31 mouse cellular contexts compared by ENCODE assay signal in genomic region chr6:136343868-136344267, GRCm38 (mm10). TPM values are rescaled to one million over a fixed set of nuclear protein-coding genes. Genes with fewer than 3 reads are reported as not detected.
DNase-seq lines count a peak whose midpoint lies in the region; ATAC-seq and TF ChIP-seq lines count a peak whose summit lies in the region.
"Had no signal": no experiment of that assay in that cellular context is flagged by ENCODE, and none has a peak within 500 bp of the region (broad histone marks: within the 10 kb centered on the region; RNA-seq: fewer than 3 reads in every experiment).

No protein-coding gene starts in this region.

- no peak overlapping the region for H3K4me2 ChIP-seq in forebrain, postnatal 0 days (ENCODE audit: low read depth)
- no peak overlapping the region for H3K4me2 ChIP-seq in forebrain, embryonic 14.5 days (ENCODE audit: low read length)
- H3K4me2 ChIP-seq: embryonic facial prominence, embryonic 12.5 days; embryonic facial prominence, embryonic 15.5 days; forebrain, embryonic 15.5 days; heart, embryonic 13.5 days; hindbrain, embryonic 14.5 days had no signal

- 66% methylated on average over 7 of the region's 7 CpGs for WGBS in forebrain, postnatal 0 days
- WGBS in forebrain, embryonic 14.5 days: 92% methylated on average over 7 of the region's 7 CpGs
- WGBS in heart, embryonic 10.5 days: 88% methylated on average over 7 of the region's 7 CpGs

- peak overlapping the region; percentile 71 for H3K27ac ChIP-seq in forebrain, postnatal 0 days (ENCODE audit: low read depth, low read length)
- H3K27ac ChIP-seq in forebrain, embryonic 14.5 days (ENCODE audit: low read depth, low read length): no peak overlapping the region
- H3K27ac ChIP-seq in heart, embryonic 10.5 days: no peak overlapping the region
- peak overlapping the region; percentile 87 for H3K27ac ChIP-seq in left cerebral cortex, adult 2 months
- H3K27ac ChIP-seq: embryonic facial prominence, embryonic 12.5 days; embryonic facial prominence, embryonic 15.5 days; forebrain, embryonic 15.5 days; heart, embryonic 13.5 days; hindbrain, embryonic 14.5 days; hindbrain, postnatal 0 days had no signal

- no peak overlapping the region for H3K4me3 ChIP-seq in forebrain, postnatal 0 days (ENCODE audit: low read depth, low read length)
- no peak overlapping the region for H3K4me3 ChIP-seq in forebrain, embryonic 14.5 days (ENCODE audit: low read depth, low read length)
- no peak overlapping the region for H3K4me3 ChIP-seq in heart, embryonic 10.5 days
- no peak overlapping the region for H3K4me3 ChIP-seq in left cerebral cortex, adult 2 months
- H3K4me3 ChIP-seq: embryonic facial prominence, embryonic 12.5 days; embryonic facial prominence, embryonic 15.5 days; forebrain, embryonic 15.5 days; heart, embryonic 13.5 days had no signal

- H3K9me3 ChIP-seq in forebrain, postnatal 0 days (ENCODE audit: low read length): no peaks in the 10 kb centered on the region
- no peaks in the 10 kb centered on the region for H3K9me3 ChIP-seq in forebrain, embryonic 14.5 days (replicated peaks; ENCODE audit: control insufficient read depth, low read length)
- H3K9me3 ChIP-seq in heart, embryonic 10.5 days: no peaks in the 10 kb centered on the region
- H3K9me3 ChIP-seq: embryonic facial prominence, embryonic 12.5 days; embryonic facial prominence, embryonic 15.5 days; forebrain, embryonic 15.5 days; heart, embryonic 13.5 days had no signal

- ATAC-seq in forebrain, postnatal 0 days: peak; percentile 59
- ATAC-seq in forebrain, embryonic 14.5 days: no peak
- ATAC-seq: activated CD4-positive, CD25-positive, alpha-beta regulatory T cell, adult 4 months; forebrain, embryonic 15.5 days; hindbrain, postnatal 0 days; inflammation-experienced regulatory T-cells, adult 6 months had no signal

- DNase-seq in forebrain, postnatal 0 days: no peak
- DNase-seq in forebrain, embryonic 14.5 days (ENCODE audit: low spot score): no peak
- peak; percentile 13 for DNase-seq in heart, embryonic 10.5 days (ENCODE audit: low spot score)
- no peak for DNase-seq in heart, adult 8-10 months (ENCODE audit: low spot score)
- DNase-seq in left cerebral cortex, adult 2 months (ENCODE audit: extremely low spot score in 1 of 2, low spot score in 2 of 2): no peak
- DNase-seq in left cerebral cortex, postnatal 4 days: no peak
- DNase-seq in brain, adult 2 months (ENCODE audit: low read depth, low spot score): peak; percentile 74
- no peak for DNase-seq in cerebellum, adult 18-20 months
- DNase-seq: adrenal gland, adult 8-10 months; adrenal gland, postnatal 25 days; cerebellum, adult 2 months; cerebellum, adult 9-11 months; cerebellum, postnatal 25 days; gastrocnemius, postnatal 25 days; heart, postnatal 14 days; heart, postnatal 4 days had no signal

- no peaks in the 10 kb centered on the region for H3K27me3 ChIP-seq in forebrain, postnatal 0 days (ENCODE audit: insufficient read depth, low read length)
- no peaks in the 10 kb centered on the region for H3K27me3 ChIP-seq in forebrain, embryonic 14.5 days (replicated peaks; ENCODE audit: control insufficient read depth, insufficient read depth, low read length)
- no peaks in the 10 kb centered on the region for H3K27me3 ChIP-seq in heart, embryonic 10.5 days (ENCODE audit: insufficient read depth, poor library complexity, severe bottlenecking)
- H3K27me3 ChIP-seq: embryonic facial prominence, embryonic 12.5 days; embryonic facial prominence, embryonic 15.5 days; forebrain, embryonic 15.5 days; heart, embryonic 13.5 days had no signal

- intact Hi-C loops in left cerebral cortex, adult 2 months (cut with DNase I): loop anchor here (2.0 kb wide), 2 partner anchors 39 to 171 kb away; partner anchors contain the start of gene Grin2b
- intact Hi-C loops in left cerebral cortex, postnatal 4 days (cut with DNase I): no loop called here

- no peaks in the 10 kb centered on the region for H3K36me3 ChIP-seq in forebrain, postnatal 0 days (ENCODE audit: insufficient read depth)
- no peaks in the 10 kb centered on the region for H3K36me3 ChIP-seq in forebrain, embryonic 14.5 days (ENCODE audit: control insufficient read depth, insufficient read depth, low read length)
- no peaks in the 10 kb centered on the region for H3K36me3 ChIP-seq in heart, embryonic 10.5 days
- H3K36me3 ChIP-seq: embryonic facial prominence, embryonic 12.5 days; embryonic facial prominence, embryonic 15.5 days; forebrain, embryonic 15.5 days; heart, embryonic 13.5 days had no signal

- no peak overlapping the region for H3K9ac ChIP-seq in forebrain, postnatal 0 days
- no peak overlapping the region for H3K9ac ChIP-seq in forebrain, embryonic 14.5 days (ENCODE audit: low read length)
- H3K9ac ChIP-seq: embryonic facial prominence, embryonic 12.5 days; embryonic facial prominence, embryonic 15.5 days; forebrain, embryonic 15.5 days; heart, embryonic 13.5 days; hindbrain, embryonic 14.5 days had no signal

- H3K4me1 ChIP-seq in forebrain, postnatal 0 days (ENCODE audit: insufficient read depth): no peaks in the 10 kb centered on the region
- no peaks in the 10 kb centered on the region for H3K4me1 ChIP-seq in forebrain, embryonic 14.5 days (ENCODE audit: control insufficient read depth, insufficient read depth, low read length)
- H3K4me1 ChIP-seq in heart, embryonic 10.5 days: no peaks in the 10 kb centered on the region
- H3K4me1 ChIP-seq: embryonic facial prominence, embryonic 12.5 days; embryonic facial prominence, embryonic 15.5 days; heart, embryonic 13.5 days had no signal

- no peak for TF ChIP-seq CTCF in forebrain, postnatal 0 days (IDR thresholded peaks at IDR 0.05; ENCODE audit: low read depth)
- no peak for TF ChIP-seq CTCF in left cerebral cortex, adult 2 months (IDR thresholded peaks at IDR 0.05)

RNA-seq across cellular contexts. Expression of gene Gm8994, which starts 16.5 kb away (rescaled TPM):
- 0.14 TPM in 1 of 2 replicates, not detected in the other for total RNA-seq in forebrain, postnatal 0 days (2014; rRNA removed)
- polyA plus RNA-seq in forebrain, postnatal 0 days (2015; fragmentation: Nextera tagmentation; extraction: Ambion mirVana): not detected in 2 replicates
- not detected in 2 replicates for polyA plus RNA-seq in forebrain, embryonic 14.5 days (2014; fragmentation: Nextera tagmentation; extraction: Ambion mirVana)
- not detected in 2 replicates for polyA plus RNA-seq in heart, embryonic 10.5 days (2016; fragmentation: Nextera tagmentation; extraction: Ambion mirVana)
- total RNA-seq in heart, adult 8-10 months (2022): not detected
- not detected for total RNA-seq in left cerebral cortex, adult 2 months (2021)
- not detected for total RNA-seq in left cerebral cortex, postnatal 4 days (2021)
- total RNA-seq: adrenal gland, adult 8-10 months; adrenal gland, postnatal 25 days; common myeloid progenitor, adult 5-6 weeks; gastrocnemius, adult 8-10 months; gastrocnemius, postnatal 25 days; heart, postnatal 14 days; heart, postnatal 4 days; hindbrain, postnatal 0 days had no signal
- polyA plus RNA-seq: activated CD4-positive, CD25-positive, alpha-beta regulatory T cell, adult 4 months; embryonic facial prominence, embryonic 12.5 days; embryonic facial prominence, embryonic 15.5 days; forebrain, embryonic 11.5 days; forebrain, embryonic 15.5 days; frontal cortex, adult 2 months; gonadal fat pad, adult 2 months; heart, embryonic 13.5 days; heart, embryonic 16.5 days; hindbrain, embryonic 11.5 days; hindbrain, embryonic 14.5 days; hindbrain, postnatal 0 days; inflammation-experienced regulatory T-cells, adult 6 months had no signal

Comparison
In these comparisons a context has a peak if more than half of its experiments do, and no peak if none do; other contexts are left out.
1. DNase-seq: peak in heart, embryonic 10.5 days (single experiment) and brain, adult 2 months (single experiment); none in forebrain, postnatal 0 days (single experiment), forebrain, embryonic 14.5 days (single experiment), heart, adult 8-10 months (single experiment), left cerebral cortex, adult 2 months (0 of 2), left cerebral cortex, postnatal 4 days (single experiment) and cerebellum, adult 18-20 months (0 of 2).
2. H3K27ac ChIP-seq: peak in forebrain, postnatal 0 days (single experiment) and left cerebral cortex, adult 2 months (single experiment); none in forebrain, embryonic 14.5 days (single experiment) and heart, embryonic 10.5 days (single experiment).